Mouse (Mus musculus) MEL (cell line): ENCODE results near the gene Guk1.

Experiments used
- CTCF ChIP-seq, 3 experiments: IDR thresholded peaks in 2 of 3; conservative IDR thresholded peaks in 1 of 3; 2 replicates each; pipeline ENCODE4 v1.5.1; 2011 to 2012; ENCODE audit warnings: low read length in 3 of 3, low read depth in 2 of 3, mild to moderate bottlenecking in 2 of 3, improper control_type of control experiment in 1 of 3, inconsistent platforms in 1 of 3, mixed read lengths in 1 of 3, moderate library complexity in 1 of 3; ENCODE audit not compliant: control insufficient read depth in 1 of 3, insufficient read depth in 1 of 3, poor library complexity in 1 of 3, severe bottlenecking in 1 of 3
- NELFE ChIP-seq: IDR thresholded peaks from 2 replicates; pipeline ENCODE4 v1.6.1; 2011; ENCODE audit warnings: low read depth, low read length, improper control_type of control experiment
- POLR2A ChIP-seq, 2 experiments: IDR thresholded peaks; 2 replicates each; pipeline ENCODE4 v1.6.1; 2011 to 2012; ENCODE audit warnings: low read length in 2 of 2, mild to moderate bottlenecking in 2 of 2, control low read depth in 1 of 2, improper control_type of control experiment in 1 of 2, low read depth in 1 of 2, moderate library complexity in 1 of 2; ENCODE audit not compliant: control insufficient read depth in 1 of 2, insufficient read depth in 1 of 2, poor library complexity in 1 of 2
- POLR2AphosphoS2 ChIP-seq: IDR thresholded peaks from 2 replicates; pipeline ENCODE4 v1.6.1; 2011; ENCODE audit warnings: low read length, improper control_type of control experiment

DNA sequence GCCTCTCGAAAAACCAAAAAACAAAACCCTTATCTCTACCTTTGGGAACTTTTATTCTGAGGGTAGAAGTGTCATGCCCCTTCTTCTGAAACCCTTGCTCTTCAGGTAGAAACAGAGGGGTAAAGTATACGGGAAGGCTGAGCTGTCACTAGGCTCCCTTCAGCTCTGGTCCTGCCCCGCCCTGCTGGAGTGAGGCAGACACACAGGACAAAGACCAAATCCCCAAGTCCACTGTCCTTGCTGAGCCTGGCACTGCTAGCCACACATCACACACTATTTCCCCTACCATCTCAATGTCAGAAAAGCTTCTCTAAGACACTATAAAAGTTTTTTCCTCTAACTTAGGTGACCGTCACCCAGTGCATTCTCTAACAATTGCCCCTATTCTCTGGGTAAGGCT lies 30.3 kb upstream of the Guk1 start:
- TF ChIP-seq POLR2A (IDR thresholded peaks at IDR 0.05; ENCODE audit: control insufficient read depth in 1 of 2, insufficient read depth in 1 of 2, low read depth in 1 of 2, low read length in 2 of 2, poor library complexity in 1 of 2) = no peak
- no peak for TF ChIP-seq CTCF (IDR thresholded peaks at IDR 0.05 in 2 of 3, conservative IDR thresholded peaks at IDR 0.05 in 1 of 3; ENCODE audit: control insufficient read depth in 1 of 3, insufficient read depth in 1 of 3, low read depth in 2 of 3, low read length in 3 of 3, poor library complexity in 1 of 3, severe bottlenecking in 1 of 3)
- TF ChIP-seq POLR2AphosphoS2 = no peak
- TF ChIP-seq NELFE = no peak
